Mouse (Mus musculus): ENCODE data around the gene Fbxo6. TPM values are rescaled to one million over a fixed set of nuclear protein-coding genes. Genes with fewer than 3 reads are reported as not detected.

Gene Fbxo6
- polyA plus RNA-seq, 1 experiment from 2014 or later: 33.7 TPM

GRCm38 (mm10) chr4:148101801-148102527 is 50.0 kb downstream of the Fbxo6 start:
- Histone ChIP-seq H3K27me3 (ENCODE audit: insufficient read depth, low read length) (no peaks in the 10 kb centered on the region), H3K4me3 (replicated peaks; ENCODE audit: low read depth, low read length) (peak overlapping the region; percentile 9; the same call in 1 of the 2 replicates), H3K27ac (no peak overlapping the region), H3K9ac (ENCODE audit: low read depth, low read length) (peak overlapping the region; percentile 40; the same call in 1 of the 2 replicates), H3K9me3 (replicated peaks; ENCODE audit: low read length) (no peaks in the 10 kb centered on the region), H3K36me3 (ENCODE audit: insufficient read depth, low read length) (no peaks in the 10 kb centered on the region), H3K4me2 (ENCODE audit: low read length) (peak overlapping the region; percentile 61), H3K4me1 (replicated peaks; ENCODE audit: insufficient read depth, low read length) (no peaks in the 10 kb centered on the region)
- ATAC-seq (replicated peaks; ENCODE audit: low FRiP score, low read depth) (peak; percentile 77), DNase-seq (ENCODE audit: low spot score) (peak; percentile 74)
- peak; percentile 69 for TF ChIP-seq CTCF (IDR thresholded peaks at IDR 0.05; ENCODE audit: low read depth)
- WGBS: 17% methylated on average over 29 of the region's 29 CpGs

GRCm38 (mm10) chr4:148098666-148099065 is 53.3 kb downstream of the Fbxo6 start:
- no peaks in the 10 kb centered on the region for H3K36me3 ChIP-seq (ENCODE audit: insufficient read depth, low read length)
- no peak for TF ChIP-seq CTCF (IDR thresholded peaks at IDR 0.05; ENCODE audit: low read depth)
- no peak for DNase-seq (ENCODE audit: low spot score)
- H3K4me3 ChIP-seq (replicated peaks; ENCODE audit: low read depth, low read length): no peak overlapping the region
- H3K9ac ChIP-seq (ENCODE audit: low read depth, low read length): no peak overlapping the region
- H3K4me1 ChIP-seq (replicated peaks; ENCODE audit: insufficient read depth, low read length): no peaks in the 10 kb centered on the region
- no peaks in the 10 kb centered on the region for H3K9me3 ChIP-seq (replicated peaks; ENCODE audit: low read length)
- WGBS: 65% methylated on average over 3 of the region's 3 CpGs
- no peak overlapping the region for H3K4me2 ChIP-seq (ENCODE audit: low read length)
- no peak overlapping the region for H3K27ac ChIP-seq
- ATAC-seq (replicated peaks; ENCODE audit: low FRiP score, low read depth): no peak
- H3K27me3 ChIP-seq (ENCODE audit: insufficient read depth, low read length): no peaks in the 10 kb centered on the region

GRCm38 (mm10) chr4:148097936-148098335 is 54.0 kb downstream of the Fbxo6 start:
- Histone ChIP-seq H3K27me3 (ENCODE audit: insufficient read depth, low read length) (no peaks in the 10 kb centered on the region), H3K4me1 (replicated peaks; ENCODE audit: insufficient read depth, low read length) (no peaks in the 10 kb centered on the region), H3K36me3 (ENCODE audit: insufficient read depth, low read length) (no peaks in the 10 kb centered on the region), H3K4me2 (ENCODE audit: low read length) (no peak overlapping the region), H3K4me3 (replicated peaks; ENCODE audit: low read depth, low read length) (no peak overlapping the region), H3K9ac (ENCODE audit: low read depth, low read length) (no peak overlapping the region), H3K9me3 (replicated peaks; ENCODE audit: low read length) (no peaks in the 10 kb centered on the region), H3K27ac (no peak overlapping the region)
- TF ChIP-seq CTCF (IDR thresholded peaks at IDR 0.05; ENCODE audit: low read depth): no peak
- WGBS: 88% methylated on average over 2 of the region's 2 CpGs
- ATAC-seq (replicated peaks; ENCODE audit: low FRiP score, low read depth) (no peak), DNase-seq (ENCODE audit: low spot score) (no peak)

Small RNA genes lying within 50 kb of the gene (microRNA-seq; reads per million reads assigned to microRNA genes)
- not detected for gene Mir7022

Other genes with a start within 250 kb of the Fbxo6 start
- 28.9 and 33.8 TPM in 2 replicates for gene Mfn2, start 247.4 kb downstream of the Fbxo6 start, polyA plus RNA-seq (2015; fragmentation: Nextera tagmentation; extraction: Ambion mirVana)
- gene Plod1, start 215.4 kb downstream of the Fbxo6 start, polyA plus RNA-seq (2015; fragmentation: Nextera tagmentation; extraction: Ambion mirVana): 38.1 and 38.2 TPM in 2 replicates
- 17.0 and 21.1 TPM in 2 replicates for gene 2510039O18Rik, start 211.2 kb downstream of the Fbxo6 start, polyA plus RNA-seq (2015; fragmentation: Nextera tagmentation; extraction: Ambion mirVana)
- not detected in 2 replicates for gene Nppb, start 166.4 kb downstream of the Fbxo6 start, polyA plus RNA-seq (2015; fragmentation: Nextera tagmentation; extraction: Ambion mirVana)
- gene Nppa, start 151.4 kb downstream of the Fbxo6 start, polyA plus RNA-seq (2015; fragmentation: Nextera tagmentation; extraction: Ambion mirVana): not detected in 2 replicates
- 4.2 and 5.0 TPM in 2 replicates for gene Clcn6, start 113.3 kb downstream of the Fbxo6 start, polyA plus RNA-seq (2015; fragmentation: Nextera tagmentation; extraction: Ambion mirVana)
- gene Mthfr, start 113.1 kb downstream of the Fbxo6 start, polyA plus RNA-seq (2015; fragmentation: Nextera tagmentation; extraction: Ambion mirVana): 14.6 and 16.6 TPM in 2 replicates
- gene Agtrap, start 64.1 kb downstream of the Fbxo6 start, polyA plus RNA-seq (2015; fragmentation: Nextera tagmentation; extraction: Ambion mirVana): 38.4 and 38.9 TPM in 2 replicates
- gene Mad2l2, start 21.8 kb downstream of the Fbxo6 start, polyA plus RNA-seq (2015; fragmentation: Nextera tagmentation; extraction: Ambion mirVana): 73.1 and 77.2 TPM in 2 replicates
- gene Draxin, start 21.4 kb downstream of the Fbxo6 start, polyA plus RNA-seq (2015; fragmentation: Nextera tagmentation; extraction: Ambion mirVana): 0.14 and 0.24 TPM in 2 replicates
- 30.2 and 30.5 TPM in 2 replicates for gene Fbxo44, start 8.3 kb upstream of the Fbxo6 start, polyA plus RNA-seq (2015; fragmentation: Nextera tagmentation; extraction: Ambion mirVana)
- gene Fbxo2, start 8.5 kb upstream of the Fbxo6 start, polyA plus RNA-seq (2015; fragmentation: Nextera tagmentation; extraction: Ambion mirVana): 2.5 and 3.7 TPM in 2 replicates
- 0.15 and 0.21 TPM in 2 replicates for gene Disp3, start 135.8 kb upstream of the Fbxo6 start, polyA plus RNA-seq (2015; fragmentation: Nextera tagmentation; extraction: Ambion mirVana)

All from kidney, postnatal 0 days (tissue).